Mouse (Mus musculus) cerebral cortex, adult 2 months (tissue): Measurements from ENCODE around the gene RPS10-NUDT3.

Experiments
- WGBS: fragments of 180-500 bp; shearing (Covaris S2); methylation state at CpG from one replicate; pipeline ENCODE4 v1.1.7; 2018; 5-methylcytosine and 5-hydroxymethylcytosine counted together

RPS10-NUDT3 gene

DNA sequence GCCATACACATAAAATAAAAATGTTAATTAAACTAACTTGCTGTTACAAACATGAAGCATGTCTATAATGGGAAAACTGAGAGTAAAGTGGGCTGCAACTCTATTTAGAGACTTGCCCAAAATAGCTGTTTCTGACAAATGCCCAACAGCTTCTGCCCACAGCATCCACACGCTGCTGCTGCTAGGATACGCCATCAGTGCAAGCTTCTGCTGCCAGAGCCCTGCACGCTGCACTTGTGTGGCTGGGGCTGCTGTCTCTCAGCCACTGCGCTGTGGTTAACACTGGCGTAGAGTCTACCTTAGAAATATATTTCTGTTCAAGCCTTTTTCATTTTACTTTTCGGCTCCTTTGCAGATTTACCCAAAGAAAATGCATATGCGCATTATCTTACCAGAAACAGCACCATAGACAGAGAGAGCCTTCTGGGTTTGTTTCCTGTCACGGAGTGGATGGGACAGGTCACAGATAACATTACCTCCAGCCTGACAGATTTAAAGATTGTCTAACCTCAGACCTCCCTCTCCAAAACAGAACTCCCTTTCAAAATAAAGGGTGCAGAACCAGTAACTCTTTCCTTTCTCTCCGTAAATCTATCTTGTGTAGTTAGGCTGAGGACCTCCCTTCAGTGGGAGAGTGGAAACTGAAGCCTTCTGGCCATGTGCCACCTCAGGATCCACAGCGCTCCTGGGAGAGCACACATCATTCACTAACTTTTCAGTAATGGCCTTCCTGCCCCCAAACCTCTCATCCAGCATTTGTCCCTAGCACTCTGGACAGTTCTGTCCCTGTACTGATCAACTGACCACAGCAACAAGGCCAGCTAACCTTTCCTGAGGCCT lies 24.1 kb downstream of the RPS10-NUDT3 start:
- WGBS, result 23% methylated on average over 10 of the region's 10 CpGs

DNA sequence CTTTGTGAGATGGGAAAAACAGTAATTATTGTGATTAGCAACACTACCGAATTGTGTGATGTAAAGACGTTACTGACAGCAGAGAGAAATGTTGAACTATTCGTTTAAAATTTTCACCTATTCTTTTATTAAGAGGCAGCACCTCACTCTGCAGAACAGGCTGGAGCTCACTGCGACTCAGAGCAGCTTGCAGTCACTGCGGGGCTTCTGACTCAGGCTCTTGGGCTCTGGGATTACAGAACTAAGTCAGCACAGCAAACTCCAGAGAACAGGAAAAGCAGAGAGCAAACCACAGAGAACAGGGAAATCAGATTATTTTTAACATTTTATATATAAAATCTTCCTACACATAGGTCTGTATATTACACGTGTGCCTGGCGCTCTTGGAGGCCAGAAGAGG lies 25.4 kb downstream of the RPS10-NUDT3 start:
- WGBS, result 41% methylated on average over 7 of the region's 7 CpGs

DNA sequence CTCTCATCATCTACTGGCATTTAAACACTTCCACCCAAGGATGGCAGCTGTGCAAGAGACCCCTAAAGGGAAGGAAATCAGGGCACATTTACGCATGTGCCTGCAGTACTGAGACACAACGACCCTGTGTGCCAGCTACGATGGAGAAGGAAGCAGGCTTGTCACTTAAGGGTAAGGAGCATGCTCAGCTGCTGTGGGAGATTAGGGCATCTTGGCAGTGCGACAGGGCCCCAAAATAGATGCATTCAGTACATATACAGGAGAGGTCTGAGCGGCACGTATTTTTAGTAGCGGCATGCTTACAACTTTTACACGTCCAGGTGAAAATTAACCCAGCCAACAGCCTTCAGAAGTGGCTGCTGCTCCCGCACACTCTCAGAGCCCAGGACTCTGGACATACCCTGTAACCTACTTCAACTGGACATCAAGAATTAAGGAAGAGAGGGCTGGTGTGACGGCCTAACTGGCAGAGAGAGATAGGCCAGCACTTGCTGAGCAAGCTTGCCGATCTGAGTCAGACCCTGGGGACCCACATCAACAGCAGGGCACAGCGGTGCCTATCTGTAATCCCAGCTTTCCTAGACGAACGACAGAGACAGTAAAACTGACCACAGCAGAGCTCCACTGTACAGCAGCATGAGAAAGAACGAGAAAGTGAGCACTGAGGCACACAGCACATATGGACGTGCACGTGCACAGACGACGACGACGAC lies 31.3 kb downstream of the RPS10-NUDT3 start:
- 35% methylated on average over 21 of the region's 21 CpGs for WGBS

DNA sequence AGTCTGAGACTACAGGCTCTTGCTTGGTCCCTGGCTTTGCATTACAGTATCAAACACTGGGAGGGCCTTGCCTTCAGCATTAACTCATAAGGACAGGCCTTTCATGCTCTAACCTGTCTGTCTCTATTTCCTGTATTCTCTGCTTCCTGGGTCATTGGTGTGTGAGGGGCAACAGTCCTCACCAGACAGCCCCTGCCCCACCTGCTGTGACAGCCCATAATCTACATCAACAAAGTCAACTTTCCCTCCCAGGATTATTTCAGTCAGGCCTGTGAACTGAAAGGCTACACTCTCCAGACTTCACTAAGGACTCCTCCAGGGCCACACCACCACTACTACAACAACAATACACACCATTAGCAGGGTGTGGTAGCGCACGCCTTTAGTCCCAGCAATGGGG lies 32.0 kb downstream of the RPS10-NUDT3 start:
- 86% methylated on average over 2 of the region's 2 CpGs for WGBS

DNA sequence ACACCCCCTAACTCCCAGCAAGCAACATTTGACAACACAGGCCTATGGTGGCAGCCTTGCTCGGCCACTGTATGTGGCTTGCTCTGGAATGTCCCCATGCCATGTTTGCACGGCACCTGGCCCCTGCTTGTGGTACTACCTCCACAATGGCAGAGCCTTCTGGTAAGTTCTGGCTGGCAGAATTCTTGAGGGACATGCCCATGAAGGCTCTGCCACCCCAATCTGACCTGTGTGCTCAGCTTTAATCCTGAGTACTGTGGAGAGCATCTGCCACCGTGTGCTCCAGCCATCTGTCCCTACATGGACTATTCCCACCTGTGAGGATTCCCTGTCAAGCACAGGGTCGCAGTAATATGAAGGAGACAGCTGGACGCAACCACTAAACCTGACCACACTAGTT lies 34.2 kb downstream of the RPS10-NUDT3 start:
- 53% methylated on average over 5 of the region's 5 CpGs for WGBS

DNA sequence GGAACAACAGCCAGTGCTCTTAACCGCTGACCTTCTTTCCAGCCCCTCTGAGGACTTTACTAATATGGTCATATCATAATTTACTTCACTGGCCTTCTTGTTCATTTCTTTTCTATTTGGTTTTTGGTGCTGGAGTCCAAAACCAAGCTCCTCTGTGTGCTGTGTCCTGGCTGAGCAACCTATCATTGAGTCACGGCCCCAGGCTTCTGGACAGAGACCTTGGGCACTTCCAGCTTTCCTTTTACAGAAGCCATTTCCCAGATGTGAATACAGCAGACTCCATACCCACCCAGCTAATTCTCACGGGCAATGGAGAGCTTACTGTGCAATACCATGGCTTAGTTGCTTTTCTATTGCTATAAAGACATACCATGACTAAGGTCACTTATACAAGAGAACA lies 34.7 kb downstream of the RPS10-NUDT3 start:
- WGBS, result 78% methylated on average over 3 of the region's 3 CpGs

DNA sequence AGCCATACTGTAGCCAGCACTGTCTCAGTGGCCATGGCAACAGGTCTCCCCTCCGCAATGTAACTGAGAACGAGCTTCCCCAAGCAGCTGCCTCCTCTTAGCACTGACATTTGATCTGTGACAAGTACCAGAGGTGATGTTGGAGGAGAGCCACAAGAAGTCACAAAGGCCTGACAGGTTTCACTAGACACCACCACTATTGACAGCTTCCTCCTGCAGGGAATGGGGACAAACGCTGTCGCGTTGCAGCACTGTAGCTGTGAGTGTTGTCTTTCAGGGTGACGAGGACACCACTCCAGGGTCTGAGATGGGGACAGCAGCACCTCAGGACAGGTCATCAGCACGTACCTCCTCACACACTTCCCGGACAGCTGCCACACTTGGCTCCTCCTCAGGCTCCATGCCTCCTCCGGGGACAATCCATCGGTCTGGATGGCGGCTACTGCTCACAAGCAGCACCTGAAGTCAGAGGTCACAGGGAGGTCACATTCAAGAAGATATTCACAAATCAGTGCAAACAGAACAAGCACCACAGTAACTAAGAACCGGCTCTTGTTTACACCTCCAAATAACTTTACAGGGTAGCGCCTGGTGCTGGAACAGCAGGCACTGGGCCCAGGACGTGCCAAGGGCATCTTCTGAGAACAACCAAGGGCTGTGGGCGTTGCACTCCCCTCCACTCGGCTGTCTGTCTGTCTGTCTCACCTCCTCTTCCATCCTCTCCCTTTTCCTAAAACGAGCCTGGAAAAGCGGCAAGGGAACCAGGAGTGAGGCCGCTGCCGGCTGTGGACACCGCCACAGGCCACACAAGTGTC lies 38.4 kb downstream of the RPS10-NUDT3 start:
- 59% methylated on average over 21 of the region's 21 CpGs for WGBS

DNA sequence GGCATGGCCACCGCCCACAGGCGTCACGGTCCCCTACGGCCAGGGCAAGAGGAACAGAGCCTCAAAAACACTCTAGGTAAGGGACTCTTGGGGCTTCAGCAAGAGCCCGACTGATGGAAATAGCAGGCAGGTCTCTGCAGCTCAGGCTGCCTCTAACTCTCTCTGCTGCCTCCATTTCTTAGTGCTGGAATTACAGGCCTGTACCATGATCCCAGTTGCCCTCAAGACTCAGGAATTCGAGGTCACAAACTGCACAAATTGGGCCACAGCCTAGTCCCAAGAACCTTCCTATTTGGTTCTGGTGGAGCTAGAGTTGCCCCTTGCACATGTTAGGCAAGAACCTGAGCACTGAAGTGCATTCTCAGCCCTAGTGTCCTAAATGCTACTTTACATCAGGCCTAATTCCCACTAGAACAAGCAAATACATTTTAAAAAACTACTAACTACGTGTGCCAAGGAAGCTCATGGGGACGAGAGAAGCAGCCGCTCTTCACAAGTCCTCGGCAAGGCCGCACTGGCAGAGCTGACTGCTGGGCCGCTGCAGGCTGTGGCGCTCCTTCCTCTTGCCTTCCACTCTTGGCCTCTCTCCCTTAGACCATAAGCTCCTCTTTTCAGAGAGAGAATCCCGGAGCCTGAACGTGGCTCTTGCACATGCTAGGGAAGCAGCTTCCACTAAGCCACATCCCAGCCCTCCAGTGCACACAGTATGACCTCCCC lies 39.2 kb downstream of the RPS10-NUDT3 start:
- WGBS, result 48% methylated on average over 15 of the region's 15 CpGs

DNA sequence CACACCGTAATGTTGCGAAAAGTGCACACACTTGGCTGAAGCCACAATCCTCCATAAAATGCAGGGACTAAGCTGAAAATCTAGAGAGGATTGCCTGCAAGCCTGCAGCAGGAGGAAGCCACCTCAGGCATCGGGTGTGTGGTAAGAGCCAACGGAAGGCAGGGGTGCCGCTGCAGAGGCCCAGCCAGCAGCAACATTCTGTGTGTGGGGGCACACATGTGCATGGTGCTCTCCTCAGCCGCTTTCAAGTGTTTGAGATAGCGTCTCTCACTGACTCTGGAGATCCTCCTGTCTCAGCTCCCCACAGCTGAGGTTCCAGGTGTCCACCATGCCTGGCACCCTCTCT lies 42.5 kb downstream of the RPS10-NUDT3 start:
- WGBS, result 84% methylated on average over 7 of the region's 7 CpGs

DNA sequence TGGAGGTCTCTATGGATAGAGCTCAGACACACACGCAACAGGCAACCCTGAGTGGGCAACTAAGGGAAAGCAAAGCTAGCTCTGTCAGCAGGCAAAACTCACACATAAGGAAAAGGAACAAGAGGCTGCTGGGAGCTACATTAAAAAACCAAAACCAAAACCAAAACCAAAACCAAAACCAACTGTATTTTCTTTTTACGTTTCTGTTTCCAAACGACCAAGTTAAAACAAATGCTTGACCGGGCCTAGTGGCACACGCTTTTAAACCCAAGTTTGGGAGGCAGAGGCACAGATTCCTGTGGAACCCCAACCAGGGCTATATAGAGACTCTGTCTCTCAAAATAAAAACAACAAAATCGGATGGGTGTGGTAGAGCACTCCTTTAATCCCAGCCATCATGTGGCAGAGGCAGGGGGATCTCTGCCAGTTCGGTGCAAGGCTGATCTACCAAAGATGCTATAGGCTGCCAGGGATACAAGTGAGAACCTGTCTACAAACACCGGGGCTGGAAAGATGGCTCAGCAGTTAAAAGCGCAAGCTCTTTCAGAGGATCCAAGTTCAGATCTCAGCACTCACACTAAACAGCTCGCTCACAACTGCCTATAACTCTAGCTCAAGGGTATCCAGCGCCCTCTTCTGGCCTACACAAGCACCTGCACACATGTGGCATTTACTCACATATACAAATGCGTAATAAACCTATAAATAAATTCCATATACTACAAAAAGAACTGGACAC lies 43.0 kb downstream of the RPS10-NUDT3 start:
- WGBS, result 69% methylated on average over 12 of the region's 12 CpGs

DNA sequence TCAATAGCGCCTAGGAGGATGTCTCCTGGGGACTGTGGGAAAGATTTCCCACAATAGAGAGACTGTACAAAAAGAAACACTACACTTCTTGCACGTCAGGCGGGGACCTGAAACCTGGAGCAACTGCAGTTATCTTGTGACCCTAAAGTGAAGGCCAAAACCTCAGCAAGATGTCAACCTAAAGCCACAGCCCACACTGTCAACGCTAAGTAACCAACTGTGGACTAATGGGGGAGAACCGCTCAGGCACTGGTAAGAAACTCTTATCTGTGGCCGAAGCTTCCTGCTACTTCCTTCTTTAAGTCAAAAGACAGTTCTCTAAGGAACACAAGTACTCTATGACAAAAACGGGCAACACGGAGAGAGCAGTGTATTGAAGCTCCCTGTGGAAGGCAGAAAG lies 46.8 kb downstream of the RPS10-NUDT3 start:
- 57% methylated on average over 8 of the region's 8 CpGs for WGBS

DNA sequence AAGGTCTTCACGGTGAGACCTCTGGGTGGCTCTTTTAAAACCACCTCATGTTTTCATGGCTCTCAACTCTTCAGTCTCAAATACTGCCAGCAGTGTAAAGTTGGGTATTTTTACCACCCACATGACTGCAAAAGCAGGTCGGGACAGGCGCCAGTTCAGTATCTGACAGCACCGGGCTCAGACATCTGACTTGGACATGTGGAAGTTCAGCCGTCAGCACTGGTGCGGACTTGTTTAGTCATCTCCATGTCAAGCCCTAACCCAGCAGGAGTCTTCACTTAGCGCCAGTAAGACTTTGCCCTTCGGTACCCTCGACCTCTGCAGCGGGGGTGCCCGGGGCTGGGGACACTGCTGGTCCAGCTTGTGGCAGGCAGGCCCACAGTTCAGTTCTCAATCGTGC lies 47.8 kb downstream of the RPS10-NUDT3 start:
- WGBS, result 30% methylated on average over 12 of the region's 12 CpGs

DNA sequence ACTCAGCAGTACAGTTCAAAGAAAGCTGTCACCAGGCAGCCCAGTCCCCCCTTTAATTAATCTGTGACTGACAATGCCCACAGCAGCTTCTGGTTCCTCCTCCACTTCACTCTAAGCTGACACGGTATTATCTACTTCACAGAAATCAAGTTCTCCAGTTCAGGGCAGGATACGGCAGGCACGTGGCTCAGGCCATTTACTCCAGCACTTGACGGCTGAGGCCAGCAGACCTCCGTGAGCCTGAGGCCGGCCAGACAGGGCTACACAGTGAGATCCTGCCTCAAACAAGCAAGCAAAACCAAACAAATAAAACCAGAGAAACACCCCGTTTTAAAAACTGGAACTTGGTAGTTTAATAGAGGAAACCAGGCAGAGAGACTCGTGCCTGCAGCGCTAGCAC lies 48.4 kb downstream of the RPS10-NUDT3 start:
- WGBS, result 53% methylated on average over 9 of the region's 9 CpGs

DNA sequence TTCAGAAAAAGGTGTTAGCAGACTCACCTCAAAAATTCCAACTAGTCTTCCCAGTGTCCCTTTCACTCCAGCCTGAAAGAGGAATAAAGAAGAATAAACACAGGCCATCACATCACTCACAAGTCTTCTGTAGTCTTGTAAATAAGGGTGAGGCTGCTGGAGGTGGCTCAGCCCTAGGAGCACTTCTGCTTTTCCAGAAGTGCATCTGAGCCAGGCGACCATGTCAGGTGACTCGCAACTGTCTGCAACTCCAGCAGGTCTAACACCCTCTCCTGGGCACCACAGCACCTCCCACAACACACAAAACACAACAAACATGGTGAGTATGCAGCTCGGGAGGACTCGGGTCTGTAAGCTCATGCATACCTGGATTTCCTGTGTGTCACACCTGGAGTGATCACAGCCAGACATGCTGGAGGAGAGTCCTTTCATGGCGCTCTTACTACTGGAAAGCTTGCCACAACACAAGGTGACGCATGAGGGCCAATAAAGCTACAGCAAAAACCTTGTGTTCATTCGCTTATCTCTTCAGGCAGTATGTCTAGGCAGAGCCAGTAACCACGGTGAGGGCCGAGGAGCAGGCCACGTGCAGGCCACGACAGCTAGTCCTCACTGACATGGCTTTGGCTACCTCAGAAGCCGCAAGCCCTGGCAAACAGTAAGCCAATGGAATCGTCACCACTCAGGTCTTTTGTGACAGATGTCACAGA lies 51.7 kb downstream of the RPS10-NUDT3 start:
- 80% methylated on average over 13 of the region's 13 CpGs for WGBS

DNA sequence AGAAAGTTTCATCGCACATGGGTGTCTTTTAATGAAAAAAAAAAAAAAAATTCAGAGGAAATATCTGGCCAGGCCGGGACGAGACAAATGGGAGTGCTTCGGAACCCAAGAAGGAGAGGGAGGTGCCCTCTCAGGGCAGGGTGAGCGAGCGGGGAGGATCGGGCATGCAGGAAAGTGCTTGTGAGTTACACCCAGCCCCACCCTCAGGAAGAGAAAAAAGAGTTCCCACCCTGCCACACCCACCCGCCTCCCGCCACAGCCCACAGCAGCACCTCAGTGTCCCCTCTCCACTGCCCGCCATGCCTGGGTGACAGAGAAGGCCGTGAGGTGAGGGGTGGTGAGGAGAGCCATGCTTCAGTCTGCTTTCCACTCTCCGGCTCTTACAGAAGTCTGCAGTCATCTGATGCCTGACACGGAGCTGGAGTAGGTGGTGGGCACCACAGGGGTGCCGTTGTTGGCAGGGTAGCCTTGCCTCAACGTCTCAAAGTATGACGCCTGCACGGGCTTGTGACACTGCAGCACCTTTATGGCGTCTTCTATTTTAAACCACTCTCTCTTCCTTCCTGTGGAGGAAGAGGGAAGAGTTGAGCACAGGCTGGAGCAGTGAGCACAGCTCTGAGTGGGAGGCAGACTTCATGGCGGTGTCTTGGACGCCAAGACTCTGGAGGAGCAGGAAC lies 54.5 kb downstream of the RPS10-NUDT3 start:
- 64% methylated on average over 20 of the region's 20 CpGs for WGBS

DNA sequence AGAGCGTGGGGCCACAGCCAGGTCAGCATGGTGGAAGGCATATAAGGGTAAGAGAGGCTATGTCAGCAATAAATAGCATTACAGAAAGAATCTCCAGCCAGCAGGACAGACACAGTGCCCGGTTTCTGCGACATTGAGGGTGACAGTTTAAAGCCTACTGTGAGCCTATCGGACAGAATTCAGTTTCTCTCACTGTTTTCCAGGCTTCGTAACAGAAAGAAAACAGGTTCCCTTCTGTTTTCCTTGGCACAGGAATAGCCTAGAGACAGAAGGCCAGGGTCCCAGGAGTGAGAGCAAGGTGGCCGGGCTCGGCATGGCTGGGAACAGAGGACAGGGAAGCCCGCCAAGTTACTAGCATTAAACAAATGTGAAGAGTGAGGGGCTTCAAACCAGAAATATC lies 55.2 kb downstream of the RPS10-NUDT3 start:
- 64% methylated on average over 8 of the region's 8 CpGs for WGBS

DNA sequence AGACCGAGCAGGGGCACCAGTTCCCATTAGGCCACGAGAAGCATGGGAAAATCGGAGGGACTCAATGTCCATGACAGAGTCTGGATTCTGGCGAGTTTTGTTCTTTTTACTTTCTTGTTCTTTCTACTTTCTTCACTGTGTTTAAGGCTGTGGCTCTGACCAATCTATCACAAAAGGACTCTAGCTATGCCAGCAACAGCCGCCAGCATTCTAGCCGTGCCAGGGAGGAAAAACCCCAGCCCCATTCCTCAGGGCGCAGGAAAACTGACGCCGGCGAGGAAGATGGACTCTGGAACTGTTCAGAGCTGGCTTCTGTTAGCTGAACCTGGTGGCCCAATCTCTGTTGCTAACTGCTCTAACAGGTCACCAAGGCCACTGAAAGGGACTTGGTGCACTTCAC lies 56.5 kb downstream of the RPS10-NUDT3 start:
- 71% methylated on average over 10 of the region's 10 CpGs for WGBS

DNA sequence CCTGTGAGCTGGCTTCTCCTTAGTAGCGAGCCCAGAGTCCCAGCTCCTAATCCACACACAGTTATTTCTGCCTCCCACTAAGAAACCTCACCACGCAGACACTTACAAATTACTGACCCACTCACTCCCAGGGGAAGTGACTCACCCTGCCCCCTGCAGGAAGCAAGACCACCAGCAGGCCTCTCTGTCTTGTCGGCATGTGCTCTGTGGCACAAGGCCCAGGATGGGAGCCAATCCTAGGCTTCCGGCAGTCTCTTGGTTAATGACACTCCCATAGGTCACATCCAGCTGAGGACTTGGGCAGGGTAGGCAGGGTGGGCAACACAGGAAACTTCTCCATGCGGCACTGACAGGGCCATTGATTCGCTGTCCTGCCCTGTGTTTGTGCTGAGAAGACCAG lies 57.6 kb downstream of the RPS10-NUDT3 start:
- 39% methylated on average over 6 of the region's 6 CpGs for WGBS

DNA sequence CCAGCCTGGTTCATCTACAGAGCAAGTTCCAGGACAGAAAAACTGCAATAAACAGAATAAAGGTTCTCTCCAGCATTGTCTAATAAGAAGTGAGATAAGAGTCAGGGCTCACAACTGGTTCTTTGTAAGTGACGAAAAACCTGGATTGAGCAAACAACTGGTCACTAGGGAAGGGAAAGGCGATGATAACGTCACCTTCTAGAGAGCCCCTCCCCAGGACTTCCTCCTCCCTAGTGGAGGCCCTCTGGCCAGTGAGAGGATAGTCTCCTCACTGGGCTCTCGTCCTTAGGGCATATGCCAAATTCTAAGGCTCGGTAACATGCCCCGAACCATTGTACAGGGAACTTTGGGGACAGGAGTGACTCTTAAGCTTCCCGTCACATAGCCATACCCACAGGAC lies 59.0 kb downstream of the RPS10-NUDT3 start:
- 82% methylated on average over 7 of the region's 7 CpGs for WGBS
